Mouse (Mus musculus): ENCODE results near the gene Pacs2.

Gene Pacs2

DNA sequence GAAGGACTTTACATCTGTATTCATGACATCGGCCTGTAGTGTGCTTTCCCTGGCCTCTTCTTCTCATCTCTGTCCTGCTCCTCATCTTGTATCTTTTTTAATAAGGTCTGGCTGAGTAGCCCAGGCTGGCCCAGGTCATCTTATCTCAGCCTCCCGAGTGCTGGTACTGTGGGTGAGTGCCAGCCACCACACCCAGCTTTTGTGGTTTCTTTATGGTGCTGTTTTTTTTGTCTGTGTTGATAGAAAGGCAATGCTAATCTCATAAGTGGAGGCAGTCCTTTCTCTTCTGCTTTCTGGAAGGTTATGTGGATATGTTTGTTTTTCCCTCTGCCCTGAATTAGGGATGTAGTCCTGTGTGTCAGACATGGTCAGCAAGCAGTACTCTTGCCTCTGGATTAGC, 28.2 kb downstream of the Pacs2 start:
- peak; percentile 19 for DNase-seq (ENCODE audit: low read depth, low spot score)

DNA sequence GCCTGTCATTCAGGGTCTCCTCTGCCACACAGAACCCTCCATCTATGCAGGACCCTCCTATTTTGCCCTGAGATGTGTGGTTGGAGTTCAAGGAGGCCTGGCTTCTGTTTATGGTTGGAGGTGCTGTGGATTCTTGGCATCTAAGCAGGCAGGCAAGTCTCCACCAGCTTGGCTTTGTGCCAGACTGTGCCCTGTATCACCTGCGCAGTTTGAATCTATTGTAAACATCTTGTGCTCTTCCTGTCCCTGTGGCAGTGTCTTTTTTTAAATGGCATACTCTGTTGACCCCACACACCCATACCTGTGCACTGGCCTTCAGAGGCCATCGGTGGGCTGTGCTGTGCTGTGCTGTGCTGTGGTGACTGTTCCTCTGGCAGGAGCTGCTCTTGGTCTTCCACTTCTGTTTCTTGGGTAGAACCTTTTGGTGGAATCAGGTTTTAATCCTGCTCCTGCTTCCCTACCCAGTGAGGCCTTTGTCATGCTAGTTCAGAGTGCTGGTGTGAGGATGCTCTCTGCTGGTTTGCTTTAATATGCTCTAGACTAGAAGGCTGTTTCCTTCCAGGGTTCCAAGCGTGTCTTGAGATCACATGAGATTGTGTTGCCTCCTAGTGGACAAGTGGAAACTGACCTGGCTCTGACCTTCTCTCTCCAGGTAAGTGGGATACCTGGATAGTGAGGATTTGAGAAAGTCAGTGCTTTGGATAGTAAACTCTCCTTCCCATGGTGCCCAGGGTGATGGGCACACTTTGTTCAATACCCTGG, 30.8 kb downstream of the Pacs2 start:
- peak; percentile 40 for DNase-seq (ENCODE audit: low read depth, low spot score)

DNA sequence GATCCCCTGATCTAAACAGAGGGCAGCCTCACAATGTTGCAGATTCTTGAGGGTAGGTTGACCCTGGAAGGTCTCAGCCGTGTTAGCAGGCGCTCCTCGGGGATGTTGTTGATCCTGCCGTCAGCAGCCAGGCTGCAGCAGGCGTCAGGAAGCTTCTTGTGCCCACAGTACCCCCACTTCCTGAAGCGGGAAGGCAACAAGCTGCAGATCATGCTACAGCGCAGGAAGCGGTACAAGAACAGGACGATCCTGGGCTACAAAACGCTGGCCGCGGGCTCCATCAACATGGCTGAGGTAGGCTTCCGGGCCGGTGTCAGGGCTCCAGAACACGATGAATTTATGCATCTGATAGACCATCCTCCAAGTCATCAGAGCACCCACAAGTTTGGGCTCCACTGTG, 32.6 kb downstream of the Pacs2 start:
- DNase-seq (ENCODE audit: low read depth, low spot score) = no peak

DNA sequence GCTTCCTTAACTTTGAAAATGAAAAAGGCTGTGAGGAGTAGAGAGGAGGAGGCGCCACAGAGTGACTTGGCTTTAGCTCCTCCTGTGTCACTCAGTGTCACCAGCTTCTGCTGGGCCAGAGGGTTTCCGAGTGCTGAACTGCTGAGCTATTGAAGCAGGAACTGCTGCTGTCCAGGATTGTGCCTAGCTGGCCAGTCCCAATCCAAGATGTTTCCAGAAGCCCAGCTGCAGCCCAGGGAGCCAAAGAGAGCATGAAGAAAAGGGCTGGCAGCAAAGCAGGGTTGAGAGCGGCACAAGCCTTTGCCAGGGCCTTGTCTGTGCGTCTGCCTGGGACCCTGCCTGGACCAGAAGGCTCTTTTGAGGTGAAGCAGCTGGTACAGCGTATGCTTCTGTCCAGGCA, 33.8 kb downstream of the Pacs2 start:
- no peak for DNase-seq (ENCODE audit: low read depth, low spot score)

DNA sequence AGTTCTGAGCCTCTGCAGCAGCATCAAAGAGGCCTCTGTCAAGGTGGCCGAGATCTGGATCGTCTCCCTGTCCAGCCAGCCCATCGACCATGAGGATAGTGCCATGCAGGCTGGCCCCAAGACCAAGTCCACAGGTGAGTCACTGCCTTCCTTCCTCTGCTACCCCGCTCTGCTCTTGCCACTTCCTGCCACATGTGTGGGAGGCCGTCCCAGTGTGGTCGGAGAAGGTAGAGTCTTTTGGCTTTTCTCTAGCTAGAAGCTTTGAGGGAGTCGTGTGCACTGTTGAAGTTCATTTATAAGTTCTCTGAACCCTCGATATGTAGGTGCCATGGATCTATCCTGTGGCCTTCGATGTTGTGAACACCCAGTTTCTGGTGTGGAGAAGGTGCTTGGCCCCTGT, 35.5 kb downstream of the Pacs2 start:
- no peak for DNase-seq (ENCODE audit: low read depth, low spot score)

DNA sequence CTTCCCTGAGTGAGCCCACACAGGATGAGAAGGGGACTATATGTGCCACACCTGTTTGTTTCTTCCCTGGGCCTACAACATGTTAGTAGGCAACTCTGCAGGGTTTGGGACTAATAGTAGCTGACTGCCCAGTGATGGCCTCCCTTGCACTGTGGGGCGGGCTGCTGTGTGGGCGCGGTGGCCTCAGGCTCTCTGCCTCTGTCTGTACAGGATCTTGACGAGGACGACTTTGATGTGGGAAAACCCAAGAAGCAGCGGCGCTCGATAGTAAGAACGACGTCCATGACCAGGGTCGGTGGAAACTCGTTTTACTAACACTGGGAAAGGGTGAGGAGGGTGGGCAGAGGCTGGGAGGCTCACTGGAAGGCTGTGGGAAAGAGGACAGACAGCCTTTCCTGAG, 36.4 kb downstream of the Pacs2 start:
- DNase-seq (ENCODE audit: low read depth, low spot score) = no peak

DNA sequence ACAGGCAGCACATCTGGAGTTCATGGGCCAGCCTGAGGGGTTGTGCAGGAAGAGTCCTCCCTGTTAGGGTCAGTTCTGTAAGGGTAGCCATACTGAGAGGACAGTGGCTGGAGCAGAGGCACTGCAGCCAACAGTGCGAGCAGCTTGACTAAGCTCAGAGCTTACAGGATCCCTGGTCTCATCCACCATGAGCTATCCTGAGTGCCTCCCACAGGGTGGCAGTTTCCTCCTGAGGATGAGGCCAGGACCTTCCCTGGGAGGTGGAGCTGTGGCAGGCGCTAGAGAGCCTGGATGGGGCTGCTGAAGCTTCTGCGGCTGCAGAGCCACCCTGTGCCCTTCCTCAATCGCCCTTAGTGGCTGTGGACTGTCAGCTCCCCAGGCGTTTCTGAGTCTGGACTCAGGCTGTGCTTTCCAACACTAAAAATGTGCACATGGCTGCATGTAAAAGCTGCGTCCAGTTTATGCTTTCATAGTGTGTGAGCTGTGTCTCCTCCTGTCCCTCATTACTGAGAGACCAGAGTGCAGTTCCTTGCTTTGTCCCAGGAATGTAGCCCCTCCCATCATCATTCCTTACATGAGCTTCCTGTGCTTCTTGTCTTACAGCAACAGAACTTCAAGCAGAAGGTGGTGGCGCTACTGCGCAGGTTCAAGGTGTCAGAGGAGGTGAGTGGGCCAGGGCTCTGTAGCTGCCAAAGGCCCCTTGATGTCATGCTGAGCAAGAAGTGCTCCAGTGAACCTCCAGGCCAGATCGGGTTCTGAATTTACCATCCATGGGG, 37.5 kb downstream of the Pacs2 start:
- no peak for DNase-seq (ENCODE audit: low read depth, low spot score)

DNA sequence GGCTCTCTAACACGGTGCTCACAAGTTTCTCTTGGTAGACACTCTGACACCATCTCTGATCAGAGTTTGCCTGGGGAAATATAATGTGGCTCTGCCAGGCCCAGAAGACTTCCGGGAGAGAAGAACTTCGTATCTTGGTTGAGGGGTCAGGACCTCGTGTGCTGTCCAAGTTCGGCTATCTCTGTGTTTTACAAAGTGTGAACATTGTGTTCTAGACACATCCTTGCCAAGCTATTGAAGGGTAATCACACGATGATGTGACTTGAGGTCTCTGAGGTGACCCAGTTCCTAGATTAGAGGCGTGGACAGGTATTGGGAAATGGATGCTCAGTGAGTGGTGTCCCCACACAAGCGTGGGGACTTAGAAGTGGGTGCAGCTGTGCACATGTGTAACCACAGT, 41.8 kb downstream of the Pacs2 start:
- no peak for DNase-seq (ENCODE audit: low read depth, low spot score)

DNA sequence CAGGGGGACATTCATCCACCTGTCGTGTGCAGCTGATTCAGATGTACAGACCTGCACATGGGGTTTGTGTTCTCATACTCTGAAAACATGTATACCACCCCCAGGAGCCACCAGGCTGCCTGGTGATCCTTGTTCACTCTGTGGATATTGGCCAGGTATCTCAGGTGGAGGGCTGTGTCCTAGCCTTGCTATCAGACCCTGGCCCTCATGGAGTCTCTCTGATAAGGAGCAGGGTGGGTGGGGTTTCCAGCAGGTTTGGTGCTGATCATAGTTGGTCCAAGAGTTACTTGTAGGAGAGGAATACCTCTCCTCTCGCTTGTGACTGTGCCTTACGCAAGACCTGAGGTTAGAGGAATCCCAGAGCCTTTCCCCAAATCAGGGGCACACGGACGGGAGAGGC, 45.9 kb downstream of the Pacs2 start:
- DNase-seq (ENCODE audit: low read depth, low spot score) = no peak

DNA sequence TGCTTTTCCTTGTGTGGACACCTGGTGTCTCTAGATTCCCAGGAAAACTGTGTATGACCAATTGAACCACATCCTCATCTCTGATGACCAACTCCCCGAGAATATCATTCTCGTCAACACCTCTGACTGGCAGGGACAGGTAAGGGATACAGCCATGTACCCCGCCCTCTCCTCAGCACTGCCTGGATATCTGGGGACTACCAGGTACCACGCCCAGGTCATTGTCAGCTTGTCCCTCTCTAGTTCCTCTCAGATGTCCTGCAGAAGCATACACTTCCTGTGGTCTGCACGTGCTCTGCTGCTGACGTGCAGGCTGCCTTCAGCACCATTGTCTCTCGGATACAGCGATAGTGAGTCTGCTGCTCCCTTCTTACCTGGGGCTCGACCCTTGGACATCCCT, 47.3 kb downstream of the Pacs2 start:
- DNase-seq (ENCODE audit: low read depth, low spot score) = no peak

DNA sequence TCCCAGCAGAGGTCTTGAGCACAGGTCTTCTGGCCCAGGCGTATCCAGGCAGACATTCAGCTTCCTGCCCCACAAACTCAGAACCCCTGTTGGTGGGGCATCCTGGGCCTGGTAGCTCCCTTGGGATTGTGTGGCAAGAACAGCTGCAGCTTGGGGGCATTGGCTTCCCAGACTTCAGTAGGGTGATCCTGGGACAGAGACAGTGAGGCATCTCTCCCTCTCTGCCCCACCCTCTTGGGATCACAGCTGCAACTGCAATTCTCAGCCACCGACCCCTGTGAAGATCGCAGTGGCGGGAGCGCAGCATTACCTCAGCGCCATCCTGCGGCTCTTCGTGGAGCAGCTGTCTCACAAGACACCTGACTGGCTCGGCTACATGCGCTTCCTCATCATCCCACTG, 47.9 kb downstream of the Pacs2 start:
- DNase-seq (ENCODE audit: low read depth, low spot score) = no peak

DNA sequence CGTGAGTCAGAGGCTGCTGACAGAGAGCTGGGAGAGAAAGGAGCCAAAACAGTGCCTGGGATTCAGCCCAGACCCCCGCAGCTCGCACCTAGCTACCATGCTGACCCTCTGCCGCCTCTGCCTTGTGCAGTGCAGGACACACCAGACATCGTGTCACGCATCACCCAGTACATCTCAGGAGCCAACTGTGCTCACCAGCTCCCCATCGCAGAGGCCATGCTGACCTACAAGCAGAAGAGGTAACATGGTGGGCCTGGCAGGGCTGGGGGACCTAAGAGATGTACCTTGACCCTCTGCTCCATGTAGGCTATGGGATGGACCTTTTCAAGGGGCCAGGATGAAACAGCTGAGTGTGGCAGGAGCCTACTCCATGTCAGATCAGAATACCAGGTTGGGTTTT, 49.4 kb downstream of the Pacs2 start:
- no peak for DNase-seq (ENCODE audit: low read depth, low spot score)

DNA sequence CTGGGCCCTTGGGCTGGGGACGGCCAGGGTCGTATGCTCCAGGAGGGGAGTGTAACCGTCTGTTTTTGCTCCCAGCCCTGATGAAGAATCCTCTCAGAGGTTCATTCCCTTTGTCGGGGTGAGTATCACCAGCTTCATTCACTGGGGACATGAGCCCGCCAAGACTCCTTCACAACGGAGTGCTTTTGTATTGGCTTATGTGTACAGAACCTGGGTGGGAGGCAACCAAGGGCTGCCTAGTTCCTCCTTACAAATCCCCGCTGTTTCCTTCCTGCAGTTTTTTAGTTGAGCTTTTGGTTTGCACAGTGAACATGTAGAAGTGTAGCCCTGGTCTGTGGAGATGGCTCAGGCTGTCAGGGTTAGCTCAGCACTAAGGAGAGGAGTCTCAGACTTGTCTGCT, 53.7 kb downstream of the Pacs2 start:
- no peak for DNase-seq (ENCODE audit: low read depth, low spot score)

DNA sequence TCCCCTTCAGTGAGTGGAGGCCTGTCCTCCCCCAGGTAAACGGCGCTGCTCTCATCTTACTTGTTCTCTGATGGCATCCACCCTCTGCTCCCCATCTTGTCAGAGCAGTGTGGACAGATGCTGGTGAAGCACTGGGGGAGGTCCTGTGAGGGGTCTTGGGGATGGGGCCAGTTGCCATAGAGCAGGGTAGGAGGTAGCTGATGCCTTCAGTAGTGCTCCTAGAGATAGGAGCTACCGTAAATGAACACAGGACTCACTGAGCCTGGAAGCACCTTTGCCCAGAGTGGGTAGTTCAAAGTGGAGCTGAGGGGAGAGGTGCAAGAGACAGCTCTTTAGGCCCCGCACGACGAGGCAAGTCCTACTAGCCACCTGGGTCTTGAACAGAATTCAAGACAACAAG, 55.1 kb downstream of the Pacs2 start:
- DNase-seq (ENCODE audit: low read depth, low spot score) = no peak

DNA sequence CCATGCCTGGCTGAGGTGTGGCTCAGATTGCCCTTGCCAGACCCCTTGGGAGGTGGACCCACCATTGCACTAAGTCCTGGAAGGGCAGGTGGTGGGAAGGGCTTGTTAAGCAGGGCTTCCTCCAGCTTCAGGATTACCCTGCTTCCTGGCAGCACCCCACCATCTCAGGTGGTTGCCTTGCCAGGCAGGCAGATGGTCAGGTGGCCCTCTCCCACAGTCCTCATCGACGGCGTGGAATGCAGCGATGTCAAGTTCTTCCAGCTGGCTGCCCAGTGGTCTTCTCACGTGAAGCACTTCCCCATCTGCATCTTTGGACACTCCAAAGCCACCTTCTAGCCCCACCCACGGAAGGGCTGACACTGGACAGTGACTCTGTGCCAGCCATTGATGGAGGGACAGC, 57.0 kb downstream of the Pacs2 start:
- DNase-seq (ENCODE audit: low read depth, low spot score) = no peak

DNA sequence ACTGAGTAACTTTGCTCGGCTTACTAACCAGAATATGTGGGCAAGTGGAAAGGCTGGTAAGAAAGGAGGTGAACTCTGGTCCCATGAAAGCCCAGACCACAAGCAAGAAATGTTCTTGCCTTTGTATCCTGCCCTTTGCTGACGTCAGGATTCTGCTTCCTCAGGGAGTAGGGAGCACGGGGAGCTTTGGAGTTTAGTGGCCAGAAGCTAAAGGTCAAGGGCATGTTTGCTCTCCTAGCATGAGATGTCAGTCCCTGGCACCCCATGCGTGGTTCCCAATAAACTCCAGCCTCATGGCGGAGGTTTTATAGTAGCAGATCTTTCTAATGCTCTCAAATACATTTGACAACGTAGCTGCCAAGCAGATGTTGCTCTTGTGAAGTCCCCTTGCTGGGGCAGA, 57.5 kb downstream of the Pacs2 start:
- no peak for DNase-seq (ENCODE audit: low read depth, low spot score)

DNA sequence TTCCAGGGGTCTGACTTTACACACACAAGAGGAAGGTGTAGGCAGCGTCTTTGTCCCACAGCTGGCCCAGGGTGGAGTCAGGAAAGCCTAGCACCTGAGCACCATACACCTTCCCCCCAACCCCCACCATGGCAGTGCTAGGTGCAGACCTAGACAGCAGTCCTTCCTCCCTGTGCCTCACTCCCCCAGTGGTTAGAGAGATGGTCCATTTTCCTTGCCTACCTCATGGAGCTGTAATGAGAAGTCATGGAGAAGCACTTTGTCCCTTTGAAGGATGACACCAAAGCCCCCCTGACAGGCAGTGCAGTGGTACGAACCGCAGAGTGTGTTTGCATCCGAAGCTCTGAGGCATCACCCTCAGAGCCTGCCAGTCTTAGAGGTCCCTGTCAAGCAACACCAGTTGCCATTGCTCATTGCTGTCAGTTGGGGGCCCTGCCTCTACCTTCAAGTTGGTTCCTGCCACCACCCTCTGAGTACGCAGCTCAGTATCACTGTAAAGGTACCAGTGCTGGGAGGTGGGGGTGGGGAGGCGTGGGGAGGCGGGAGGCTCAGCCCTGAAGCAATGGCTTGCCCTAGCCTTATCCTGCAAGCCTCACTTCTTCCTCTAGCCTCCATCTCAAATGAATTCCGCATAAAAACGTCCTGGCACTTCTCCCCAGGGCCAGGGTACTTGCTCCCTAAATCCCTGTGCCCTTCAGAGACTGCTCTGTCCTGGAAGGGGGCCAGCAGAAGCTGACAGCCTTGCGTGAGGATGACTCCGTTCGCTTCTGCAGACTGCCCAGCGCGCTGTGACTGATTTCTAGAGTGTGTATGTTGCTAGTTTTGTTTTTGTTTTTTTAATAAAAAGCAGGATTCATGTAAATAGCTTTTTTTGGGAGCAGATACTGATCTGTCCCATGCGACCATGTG, 59.4 kb downstream of the Pacs2 start:
- no peak for DNase-seq (ENCODE audit: low read depth, low spot score)

DNA sequence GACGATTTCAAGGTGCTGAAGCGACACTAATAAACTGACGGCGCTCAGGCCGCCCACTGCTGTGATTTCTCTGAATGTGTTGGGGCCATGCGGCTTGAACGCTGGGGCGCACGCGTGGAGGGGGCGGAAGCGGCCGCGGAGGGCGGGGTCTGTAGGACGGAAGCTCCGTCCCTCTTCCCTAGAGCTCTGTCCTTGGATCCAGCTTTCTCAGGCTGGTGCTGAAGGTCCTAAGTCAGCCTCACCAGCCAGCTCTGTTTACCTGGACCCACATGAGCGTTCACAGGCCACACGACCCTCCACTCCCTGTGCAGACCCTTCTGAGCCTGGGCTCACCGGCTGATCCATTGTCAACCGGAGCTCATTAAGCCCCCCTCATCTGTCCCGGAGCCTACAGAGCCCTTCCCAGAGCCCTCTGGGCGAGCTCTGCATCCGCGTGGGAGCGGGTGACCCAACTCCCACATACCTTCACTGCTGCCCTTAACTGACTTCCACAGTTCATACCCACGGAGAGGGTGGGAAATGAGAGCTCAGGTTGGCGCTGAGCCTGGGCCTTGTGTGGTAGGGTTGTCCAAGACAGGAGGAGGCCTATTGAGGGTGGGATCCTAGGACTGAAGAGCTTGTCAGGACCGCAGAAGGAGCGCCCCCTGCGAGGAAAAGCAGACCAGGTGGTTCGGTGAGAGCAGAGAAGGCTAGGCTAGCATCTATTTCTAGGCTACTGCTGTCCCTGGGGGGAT, 60.2 kb downstream of the Pacs2 start, which contains the start of gene Tex22:
TSS of gene Tex22 (plus strand) at position 174 of the 734 bp plus-strand sequence.
- DNase-seq (ENCODE audit: low read depth, low spot score) = no peak

DNA sequence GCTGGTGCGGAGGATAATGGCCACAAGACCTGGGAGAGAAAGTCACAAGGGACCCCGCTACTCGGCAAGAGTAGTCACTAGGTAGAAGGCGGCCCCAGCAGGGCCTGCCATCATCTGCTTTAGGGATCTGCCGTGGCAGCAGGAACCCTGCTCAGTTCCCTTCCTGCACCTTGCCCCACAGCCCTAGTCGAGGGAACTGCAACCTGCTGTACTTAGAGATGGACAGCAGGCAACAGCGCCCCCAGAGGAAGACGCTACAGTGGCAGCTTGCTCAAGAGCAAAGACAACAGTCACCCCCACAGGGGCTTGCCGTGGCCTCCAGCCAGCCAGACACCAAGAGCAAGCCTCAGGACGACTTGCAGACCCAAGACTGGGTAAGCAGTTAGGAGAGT, 60.8 kb downstream of the Pacs2 start:
- DNase-seq (ENCODE audit: low read depth, low spot score) = peak; percentile 57

DNA sequence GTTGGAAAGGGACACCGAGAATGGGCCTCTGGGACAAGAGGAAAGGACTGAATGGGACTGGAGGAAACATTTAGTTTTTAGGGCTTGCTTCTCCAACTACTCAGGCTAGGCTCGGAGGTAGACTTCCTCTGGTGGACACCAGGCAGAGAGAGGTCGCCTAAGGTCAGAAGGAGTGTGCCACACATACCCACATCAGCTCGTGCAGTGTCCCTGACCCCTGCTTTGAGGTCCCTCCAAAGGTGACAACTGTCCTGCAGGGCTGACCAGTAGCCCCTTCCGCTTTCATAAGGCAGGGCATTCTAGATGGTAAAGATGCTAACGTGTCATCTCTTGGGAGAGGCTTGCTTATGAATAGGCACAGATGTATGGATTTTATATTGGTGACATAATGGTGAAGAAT, 61.2 kb downstream of the Pacs2 start:
- DNase-seq (ENCODE audit: low read depth, low spot score) = no peak

DNA sequence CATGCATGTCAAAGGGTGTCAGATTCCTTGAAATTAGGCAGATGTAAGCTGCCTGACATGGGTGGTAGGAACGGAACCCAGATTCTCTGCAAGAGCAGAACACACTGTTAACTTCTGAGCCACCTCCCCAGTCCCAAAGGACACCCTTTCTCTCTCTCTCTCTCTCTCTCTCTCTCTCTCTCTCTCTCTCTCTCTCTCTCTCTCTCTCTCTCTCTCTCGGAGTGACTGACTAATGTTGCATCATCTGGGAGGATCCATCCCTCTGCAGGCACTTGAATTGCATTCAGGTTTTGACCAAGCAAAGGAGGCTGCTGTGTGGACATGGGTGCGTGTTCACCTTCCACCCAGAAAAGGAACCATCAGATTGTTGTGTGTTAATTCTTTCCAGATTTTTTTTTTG, 73.0 kb downstream of the Pacs2 start:
- DNase-seq (ENCODE audit: low read depth, low spot score) = no peak

DNA sequence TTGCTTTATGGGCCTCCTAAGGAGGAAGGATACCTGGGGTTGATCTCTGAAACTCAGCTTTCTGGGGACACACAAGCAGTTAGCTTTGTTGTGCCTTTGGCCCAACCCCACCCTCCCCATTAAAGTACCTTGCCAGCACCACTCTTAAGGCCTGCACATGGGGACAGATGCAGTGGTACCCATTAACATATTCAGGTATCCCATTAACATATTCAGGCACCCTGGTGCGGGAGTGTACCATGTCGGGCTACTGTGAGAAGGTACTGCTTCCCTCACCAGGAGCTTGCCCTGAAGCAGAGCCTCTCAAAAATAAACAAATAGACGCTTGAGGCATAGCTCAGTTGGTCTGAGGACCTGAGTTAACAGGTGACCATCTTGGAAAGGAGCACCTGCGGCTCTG, 73.7 kb downstream of the Pacs2 start:
- DNase-seq (ENCODE audit: low read depth, low spot score) = no peak
